In the genomic region with DNA sequence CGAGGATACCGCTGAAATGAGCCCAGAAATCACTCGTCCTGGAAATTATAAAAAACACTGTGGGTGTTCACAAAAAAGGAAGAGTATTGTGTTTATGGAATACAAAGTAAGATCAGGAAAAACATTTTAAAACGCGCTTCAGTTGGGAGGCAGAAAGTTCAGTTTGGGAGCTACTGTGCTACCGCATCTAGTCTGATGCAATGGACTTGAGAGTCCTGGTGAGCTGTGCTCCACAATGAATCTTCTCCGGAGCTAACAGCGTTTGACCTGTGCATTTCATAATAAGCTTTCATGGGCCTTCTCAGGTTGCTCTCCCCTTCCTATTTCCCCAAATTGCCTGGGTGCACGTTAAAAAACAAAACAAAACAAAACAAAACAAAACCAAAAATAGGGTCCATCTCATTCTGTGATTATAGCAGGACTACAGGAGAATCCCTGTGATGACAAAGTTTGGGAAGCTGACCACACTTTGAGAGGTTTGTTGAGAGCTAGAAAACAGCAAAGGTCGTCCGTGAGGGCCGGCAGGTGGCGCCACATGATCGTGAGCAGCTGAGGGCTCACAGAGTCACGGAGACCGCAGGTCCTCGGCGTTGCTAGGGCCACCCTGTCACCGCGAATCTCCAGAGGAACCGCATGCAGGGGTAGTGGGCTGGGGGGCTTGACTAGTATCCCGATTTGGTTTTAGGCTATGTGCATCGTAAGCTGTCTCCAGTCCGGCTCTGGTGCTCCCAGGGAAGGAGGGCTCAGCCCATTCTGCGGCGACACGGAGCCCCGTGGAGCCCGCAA, we compare ENCODE assay signal across 8 mouse cellular contexts. TPM values are rescaled to one million over a fixed set of nuclear protein-coding genes. Genes with fewer than 3 reads are reported as not detected.
DNase-seq lines count a peak whose midpoint lies in the region; ATAC-seq and TF ChIP-seq lines count a peak whose summit lies in the region.

No protein-coding gene starts in this region.

- TF ChIP-seq POLR2A in CH12.LX (IDR thresholded peaks at IDR 0.05; ENCODE audit: low read depth, low read length): no peak
- TF ChIP-seq POLR2A in testis, adult 2 months (IDR thresholded peaks at IDR 0.05; ENCODE audit: control insufficient read depth, low read depth, low read length): no peak

- peak; percentile 89 for TF ChIP-seq RAD21 in CH12.LX (IDR thresholded peaks at IDR 0.05; ENCODE audit: low read depth, low read length)

- peak; percentile 38 to 91; a peak in 2 of 4 replicates for TF ChIP-seq CTCF in CH12.LX (conservative IDR thresholded peaks at IDR 0.05 in 1 of 2, IDR thresholded peaks at IDR 0.05 in 1 of 2; ENCODE audit: low read depth in 2 of 2, low read length in 2 of 2)
- peak; percentile 77; the same call in 1 of the 2 replicates for TF ChIP-seq CTCF in testis, adult 2 months (IDR thresholded peaks at IDR 0.05; ENCODE audit: control insufficient read depth, insufficient read depth, insufficient replicate concordance, low read depth, low read length)

- H3K27ac ChIP-seq in CH12.LX (ENCODE audit: insufficient read depth, low read depth): peak overlapping the region; percentile 17; the same call in 1 of the 2 replicates
- no peak overlapping the region for H3K27ac ChIP-seq in forebrain, embryonic 11.5 days (ENCODE audit: low read depth, low read length)
- peak overlapping the region; percentile 66 for H3K27ac ChIP-seq in neural tube, embryonic 14.5 days (ENCODE audit: low read depth, low read length)
- H3K27ac ChIP-seq in testis, adult 2 months (ENCODE audit: control insufficient read depth, insufficient read depth, low read depth, low read length): peak overlapping the region; percentile 61

- peak overlapping the region; percentile 45 for H3K4me2 ChIP-seq in CH12.LX (ENCODE audit: insufficient read depth, low read depth, poor library complexity, severe bottlenecking)
- peak overlapping the region; percentile 94 for H3K4me2 ChIP-seq in forebrain, embryonic 11.5 days (ENCODE audit: low read depth, low read length, severe bottlenecking)
- peak overlapping the region; percentile 98 for H3K4me2 ChIP-seq in neural tube, embryonic 14.5 days (ENCODE audit: low read depth, low read length)

- DNase-seq in CH12.LX (ENCODE audit: extremely low read depth): peak; percentile 83
- DNase-seq in brain, embryonic 18.5 days (ENCODE audit: low read depth, low spot score): peak; percentile 50
- peak; percentile 91 for DNase-seq in forebrain, embryonic 11.5 days (ENCODE audit: low spot score)
- peak; percentile 91 to 94 for DNase-seq in heart, postnatal 10 days
- DNase-seq in layer of hippocampus, adult 11-12 months (ENCODE audit: low spot score): peak; percentile 89
- peak; percentile 86 to 88 for DNase-seq in lung, adult 18-20 months

- intact Hi-C loops in heart, postnatal 10 days (cut with DNase I): loop anchor here (1.0 to 2.0 kb wide), 2 partner anchors 109 to 230 kb away; no protein-coding TSS in a partner anchor

- in situ Hi-C loops in CH12.LX (cut with MboI; ENCODE audit: low pct_ligation_motif_present, low pct_unique_long_range_greater_than_20kb, low sequenced_read_pairs): loop anchor here (5.0 to 10.0 kb wide), 2 partner anchors 112 to 224 kb away; no protein-coding TSS in a partner anchor

- no peaks in the 10 kb centered on the region for H3K79me2 ChIP-seq in CH12.LX (replicated peaks; ENCODE audit: control insufficient read depth, extremely low read depth, insufficient read depth, poor library complexity, severe bottlenecking)

- dilution Hi-C loops in CH12.LX (cut with MboI; ENCODE audit: extremely low pct_ligation_motif_present, extremely low pct_unique_long_range_greater_than_20kb, low sequenced_read_pairs): no loop called here

- no peaks in the 10 kb centered on the region for H3K9me3 ChIP-seq in CH12.LX (replicated peaks; ENCODE audit: low read length)
- no peaks in the 10 kb centered on the region; the same call in 1 of the 2 replicates for H3K9me3 ChIP-seq in forebrain, embryonic 11.5 days (ENCODE audit: control insufficient read depth, low read length)
- no peaks in the 10 kb centered on the region for H3K9me3 ChIP-seq in neural tube, embryonic 14.5 days (ENCODE audit: control insufficient read depth, low read length)

- ATAC-seq in forebrain, embryonic 11.5 days (replicated peaks; ENCODE audit: low FRiP score): peak; percentile 69
- peak; percentile 76 for ATAC-seq in neural tube, embryonic 14.5 days (ENCODE audit: low read depth)

- H3K36me3 ChIP-seq in CH12.LX (replicated peaks in 1 of 2; ENCODE audit: control insufficient read depth in 1 of 2, insufficient read depth in 1 of 2, low read length in 1 of 2): peaks cover 0 to 1% of the 10 kb centered on the region in 2 experiments
- no peaks in the 10 kb centered on the region for H3K36me3 ChIP-seq in forebrain, embryonic 11.5 days (ENCODE audit: control insufficient read depth, insufficient read depth, low read length)
- H3K36me3 ChIP-seq in neural tube, embryonic 14.5 days (ENCODE audit: control insufficient read depth, insufficient read depth, low read length): no peaks in the 10 kb centered on the region
- no peaks in the 10 kb centered on the region for H3K36me3 ChIP-seq in testis, adult 2 months (ENCODE audit: control insufficient read depth, insufficient read depth, low read length)

- peaks cover 2% of the 10 kb centered on the region for H3K27me3 ChIP-seq in CH12.LX (replicated peaks)
- H3K27me3 ChIP-seq in forebrain, embryonic 11.5 days (ENCODE audit: control insufficient read depth, insufficient read depth, low read length): peaks cover 9% of the 10 kb centered on the region
- H3K27me3 ChIP-seq in neural tube, embryonic 14.5 days (ENCODE audit: control insufficient read depth, insufficient read depth, low read length): no peaks in the 10 kb centered on the region; the same call in 1 of the 2 replicates
- H3K27me3 ChIP-seq in testis, adult 2 months (ENCODE audit: control insufficient read depth, insufficient read depth, low read length): no peaks in the 10 kb centered on the region

- TF ChIP-seq EP300 in CH12.LX (IDR thresholded peaks at IDR 0.05; ENCODE audit: low read length): no peak

- H3K9ac ChIP-seq in CH12.LX (ENCODE audit: insufficient read depth, low read depth): no peak overlapping the region
- no peak overlapping the region for H3K9ac ChIP-seq in forebrain, embryonic 11.5 days (ENCODE audit: low read length)
- no peak overlapping the region for H3K9ac ChIP-seq in neural tube, embryonic 14.5 days (replicated peaks; ENCODE audit: low read depth, low read length)

- peaks cover 19 to 23% of the 10 kb centered on the region in 2 experiments for H3K4me1 ChIP-seq in CH12.LX (ENCODE audit: control insufficient read depth in 1 of 2, insufficient read depth in 2 of 2)
- H3K4me1 ChIP-seq in forebrain, embryonic 11.5 days (replicated peaks; ENCODE audit: control insufficient read depth, insufficient read depth, low read length): peaks cover 8% of the 10 kb centered on the region; the same call in 1 of the 2 replicates
- H3K4me1 ChIP-seq in neural tube, embryonic 14.5 days (ENCODE audit: control insufficient read depth, insufficient read depth, low read length): peaks cover 22% of the 10 kb centered on the region
- H3K4me1 ChIP-seq in testis, adult 2 months (ENCODE audit: control insufficient read depth, insufficient read depth, low read length): peaks cover 19% of the 10 kb centered on the region

- H3K4me3 ChIP-seq in CH12.LX (replicated peaks in 1 of 3; ENCODE audit: low read depth in 2 of 3, low read length in 2 of 3, poor library complexity in 1 of 3): peak overlapping the region; percentile 62 to 98 (median 73)
- peak overlapping the region; percentile 72 for H3K4me3 ChIP-seq in forebrain, embryonic 11.5 days (ENCODE audit: low read depth, low read length)
- peak overlapping the region; percentile 69 for H3K4me3 ChIP-seq in neural tube, embryonic 14.5 days (ENCODE audit: low read depth, low read length)
- H3K4me3 ChIP-seq in testis, adult 2 months (ENCODE audit: control insufficient read depth, low read depth, low read length): peak overlapping the region; percentile 85

- 18% methylated on average over 29 of the region's 29 CpGs for WGBS in forebrain, embryonic 11.5 days
- 18% methylated on average over 28 of the region's 29 CpGs for WGBS in neural tube, embryonic 14.5 days

TF ChIP-seq in CH12.LX, 34 proteins besides CTCF, POLR2A, EP300 and RAD21 (continues in another document):
- no peak for TF ChIP-seq JUN (IDR thresholded peaks at IDR 0.05; ENCODE audit: insufficient read depth, low read depth, low read length)
- TF ChIP-seq IRF4 (IDR thresholded peaks at IDR 0.05; ENCODE audit: low read depth, low read length): peak; percentile 30; the same call in 1 of the 2 replicates
- TF ChIP-seq E2F4 (IDR thresholded peaks at IDR 0.05; ENCODE audit: insufficient replicate concordance, low read depth, low read length): no peak
- no peak for TF ChIP-seq ZMIZ1 (IDR thresholded peaks at IDR 0.05; ENCODE audit: low read depth, low read length)
- 0 out of 2 replicates have a peak, but pooled peaks have one; percentile 1 for TF ChIP-seq UBTF (IDR thresholded peaks at IDR 0.05; ENCODE audit: low read depth, low read length)
- TF ChIP-seq MEF2A (IDR thresholded peaks at IDR 0.05; ENCODE audit: borderline replicate concordance, low read depth, low read length): 0 out of 2 replicates have a peak, but pooled peaks have one; percentile 25
- no peak for TF ChIP-seq HCFC1 (IDR thresholded peaks at IDR 0.05; ENCODE audit: low read depth, low read length)
- TF ChIP-seq JUND (conservative IDR thresholded peaks at IDR 0.05; ENCODE audit: low read depth, low read length): no peak
- no peak for TF ChIP-seq ZNF384 (IDR thresholded peaks at IDR 0.05; ENCODE audit: low read depth, low read length)
- TF ChIP-seq MAZ (IDR thresholded peaks at IDR 0.05; ENCODE audit: low read depth, low read length): no peak
- no peak for TF ChIP-seq MXI1 (IDR thresholded peaks at IDR 0.05; ENCODE audit: low read depth, low read length)
- peak; percentile 69 for TF ChIP-seq ZC3H11A (IDR thresholded peaks at IDR 0.05; ENCODE audit: low read depth, low read length)

RNA-seq across cellular contexts. Expression of gene Cnnm2, which starts 0.8 kb away (rescaled TPM):
- total RNA-seq in CH12.LX (2012; rRNA removed) (3.1 and 3.7 TPM in 2 replicates), CH12.LX (2014; rRNA removed) (1.8 and 2.4 TPM in 2 replicates)
- 1.8 and 2.6 TPM in 2 replicates for polyA plus RNA-seq in CH12.LX (2012; ENCODE audit: insufficient read length, low read depth)
- polyA plus RNA-seq in forebrain, embryonic 11.5 days (2014; fragmentation: Nextera tagmentation; extraction: Ambion mirVana): 3.2 and 3.8 TPM in 2 replicates
- total RNA-seq in heart, postnatal 10 days (2021): 1 to 10 TPM; 6.6 to 7.7 TPM
- 8.4 and 11.7 TPM in 2 replicates for polyA plus RNA-seq in neural tube, embryonic 14.5 days (2014; fragmentation: Nextera tagmentation; extraction: Ambion mirVana)
- 3.3 and 4.2 TPM in 2 replicates for polyA plus RNA-seq in testis, adult 2 months (2012; rRNA removed)

RNA-seq across cellular contexts. Expression of gene As3mt, which starts 53.3 kb away (rescaled TPM):
- total RNA-seq in CH12.LX (2012; rRNA removed): 30.7 and 34.4 TPM in 2 replicates
- 43.3 and 50.1 TPM in 2 replicates for total RNA-seq in CH12.LX (2014; rRNA removed)
- polyA plus RNA-seq in CH12.LX (2012; ENCODE audit: insufficient read length, low read depth): 47.7 and 52.1 TPM in 2 replicates
- polyA plus RNA-seq in forebrain, embryonic 11.5 days (2014; fragmentation: Nextera tagmentation; extraction: Ambion mirVana): 19.4 and 24.0 TPM in 2 replicates
- 10 to 100 TPM; 61.4 to 69.0 TPM for total RNA-seq in heart, postnatal 10 days (2021)
- polyA plus RNA-seq in neural tube, embryonic 14.5 days (2014; fragmentation: Nextera tagmentation; extraction: Ambion mirVana): 44.3 and 47.8 TPM in 2 replicates
- polyA plus RNA-seq in testis, adult 2 months (2012; rRNA removed): 9.8 and 12.1 TPM in 2 replicates

Comparison
In these comparisons a context has a peak if more than half of its experiments do, and no peak if none do; other contexts are left out.
1. H3K4me2 ChIP-seq: peak in every context shown above with its lines; median percentile 98 in neural tube, embryonic 14.5 days; 94 in forebrain, embryonic 11.5 days; 45 in CH12.LX.